Comparison of ENCODE assay signal across 8 mouse cellular contexts in the genomic region with DNA sequence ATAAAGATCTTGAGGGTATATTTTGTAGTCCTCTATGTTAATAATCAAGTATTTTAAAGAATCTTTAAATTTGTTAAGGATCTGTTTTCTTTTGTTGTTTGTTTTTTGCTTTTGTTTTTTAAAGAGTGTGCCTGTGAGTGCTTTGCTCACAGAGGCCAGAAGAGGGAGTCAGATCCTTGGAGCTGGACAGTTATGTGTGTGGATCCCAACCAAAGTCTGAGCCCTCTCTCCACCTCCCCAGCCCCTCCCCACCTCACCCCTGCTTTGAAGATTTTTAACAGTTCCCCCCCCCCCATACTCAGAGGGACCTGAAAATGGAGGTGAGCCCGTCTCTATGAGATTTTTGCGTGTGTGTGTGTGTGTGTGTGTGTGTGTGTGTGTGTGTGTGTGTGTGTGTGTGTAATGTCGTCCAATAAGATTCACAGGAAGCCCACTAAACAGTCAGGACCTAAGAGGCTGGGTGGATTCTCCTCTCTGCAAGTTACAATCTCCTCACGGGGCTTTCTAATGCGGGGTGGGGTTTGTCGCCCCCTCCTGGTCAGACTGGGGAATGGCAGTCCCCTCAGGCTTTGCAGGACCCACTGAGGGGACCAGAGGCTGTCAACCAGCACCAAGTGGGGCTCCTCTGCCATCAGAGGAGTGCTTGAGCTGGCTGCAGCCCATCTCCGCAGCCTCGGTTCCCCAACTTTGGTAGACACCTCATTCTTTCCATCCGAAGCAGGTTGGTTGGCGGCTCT. TPM values are rescaled to one million over a fixed set of nuclear protein-coding genes. Genes with fewer than 3 reads are reported as not detected.
A peak's percentile ranks its signal among the peaks of the same experiment; 100 is the strongest.
DNase-seq lines count a peak whose midpoint lies in the region; ATAC-seq and TF ChIP-seq lines count a peak whose summit lies in the region.

No protein-coding gene starts in this region.

- peak; percentile 57 for DNase-seq in ovary, postnatal 14 days (ENCODE audit: low spot score)
- DNase-seq in ovary, postnatal 10 days (ENCODE audit: low spot score), result no peak
- DNase-seq in intestine, embryonic 14.5 days (ENCODE audit: low spot score), result peak; percentile 79
- peak; percentile 48 for DNase-seq in liver, embryonic 13.5 days
- DNase-seq in retina, postnatal 7 days (ENCODE audit: low read depth, low spot score), result peak; percentile 46

- H3K4me1 ChIP-seq in bone marrow, adult 2 months (ENCODE audit: control insufficient read depth, insufficient read depth, low read length), result peaks cover 4% of the 10 kb centered on the region; the same call in 1 of the 2 replicates
- H3K4me1 ChIP-seq in intestine, embryonic 14.5 days (replicated peaks; ENCODE audit: control insufficient read depth, insufficient read depth, low read length), result peaks cover 17% of the 10 kb centered on the region; the same call in 1 of the 2 replicates
- H3K4me1 ChIP-seq in liver, embryonic 13.5 days (replicated peaks), result peaks cover 12% of the 10 kb centered on the region

- no peaks in the 10 kb centered on the region for H3K36me3 ChIP-seq in intestine, embryonic 14.5 days (ENCODE audit: control insufficient read depth, insufficient read depth, low read length)
- H3K36me3 ChIP-seq in liver, embryonic 13.5 days, result no peaks in the 10 kb centered on the region

- H3K4me2 ChIP-seq in intestine, embryonic 14.5 days (ENCODE audit: low read length), result no peak overlapping the region
- H3K4me2 ChIP-seq in liver, embryonic 13.5 days, result no peak overlapping the region

- WGBS in bone marrow, adult 2 months, result 50% methylated on average over 10 of the region's 10 CpGs
- WGBS in intestine, embryonic 14.5 days, result 35% methylated on average over 10 of the region's 10 CpGs
- WGBS in liver, embryonic 13.5 days (ENCODE audit: insufficient replicate concordance), result 32% methylated on average over 8 of the region's 10 CpGs

- TF ChIP-seq CTCF in bone marrow, adult 2 months (IDR thresholded peaks at IDR 0.05; ENCODE audit: control insufficient read depth, insufficient read depth, low read length), result peak; percentile 85

- ATAC-seq in erythroid progenitor cell, adult 5-6 weeks (replicated peaks; ENCODE audit: low FRiP score, poor library complexity, severe bottlenecking), result peak; percentile 61; the same call in 1 of the 2 replicates
- no peak for ATAC-seq in intestine, embryonic 14.5 days (replicated peaks; ENCODE audit: low FRiP score, low TSS enrichment, low read depth)
- ATAC-seq in liver, embryonic 13.5 days (ENCODE audit: low read depth), result peak; percentile 48; the same call in 1 of the 2 replicates
- ATAC-seq in inflammation-experienced regulatory T-cells, adult 6 months, result no peak

- no peak overlapping the region for H3K27ac ChIP-seq in bone marrow, adult 2 months (ENCODE audit: control insufficient read depth, insufficient read depth, low read depth, low read length, poor library complexity)
- H3K27ac ChIP-seq in intestine, embryonic 14.5 days (ENCODE audit: low read depth), result peak overlapping the region; percentile 91
- H3K27ac ChIP-seq in liver, embryonic 13.5 days, result no peak overlapping the region

- H3K9ac ChIP-seq in intestine, embryonic 14.5 days (ENCODE audit: low read length), result no peak overlapping the region
- H3K9ac ChIP-seq in liver, embryonic 13.5 days, result no peak overlapping the region

- no peak for TF ChIP-seq POLR2A in bone marrow, adult 2 months (IDR thresholded peaks at IDR 0.05; ENCODE audit: borderline replicate concordance, control insufficient read depth, low read depth, low read length)

- no peak overlapping the region for H3K4me3 ChIP-seq in bone marrow, adult 2 months (replicated peaks; ENCODE audit: control insufficient read depth, low read depth, low read length)
- no peak overlapping the region for H3K4me3 ChIP-seq in intestine, embryonic 14.5 days (ENCODE audit: low read depth, low read length)
- no peak overlapping the region for H3K4me3 ChIP-seq in liver, embryonic 13.5 days (replicated peaks)

- no peaks in the 10 kb centered on the region for H3K9me3 ChIP-seq in intestine, embryonic 14.5 days (ENCODE audit: control insufficient read depth, low read length)
- no peaks in the 10 kb centered on the region for H3K9me3 ChIP-seq in liver, embryonic 13.5 days (replicated peaks)

- H3K27me3 ChIP-seq in intestine, embryonic 14.5 days (replicated peaks; ENCODE audit: control insufficient read depth, insufficient read depth, low read length), result no peaks in the 10 kb centered on the region
- H3K27me3 ChIP-seq in liver, embryonic 13.5 days, result peaks cover 10% of the 10 kb centered on the region; the same call in 1 of the 2 replicates

RNA-seq across cellular contexts. Expression of a gene that starts 20.3 kb away (rescaled TPM):
- 27.8 and 39.1 TPM in 2 replicates for polyA plus RNA-seq in bone marrow, adult 2 months (2011; ENCODE audit: insufficient read depth, insufficient read length, low replicate concordance, missing spikeins)
- total RNA-seq in erythroid progenitor cell, adult 5-6 weeks (2015; ENCODE audit: low replicate concordance), result 18.0 and 22.7 TPM in 2 replicates
- 7.7 and 26.9 TPM in 2 replicates for total RNA-seq in erythroid progenitor cell, adult 5-6 weeks (2017; ENCODE audit: low replicate concordance)
- polyA plus RNA-seq in intestine, embryonic 14.5 days (2014; fragmentation: Nextera tagmentation; extraction: Ambion mirVana), result 72.4 and 79.7 TPM in 2 replicates
- polyA plus RNA-seq in liver, embryonic 13.5 days (2015; fragmentation: Nextera tagmentation; extraction: Ambion mirVana), result 22.3 and 23.8 TPM in 2 replicates
- polyA plus RNA-seq in inflammation-experienced regulatory T-cells, adult 6 months (2017; shearing (Covaris generic)), result 10 to 100 TPM; 13.6 to 36.2 (median 30.9) TPM

RNA-seq across cellular contexts. Expression of a gene that starts 31.7 kb away (rescaled TPM):
- polyA plus RNA-seq in bone marrow, adult 2 months (2011; ENCODE audit: insufficient read depth, insufficient read length, low replicate concordance, missing spikeins), result 7.5 and 8.1 TPM in 2 replicates
- 6.3 TPM in 1 of 2 replicates, not detected in the other for total RNA-seq in erythroid progenitor cell, adult 5-6 weeks (2015; ENCODE audit: low replicate concordance)
- total RNA-seq in erythroid progenitor cell, adult 5-6 weeks (2017; ENCODE audit: low replicate concordance), result 0.61 TPM in 1 of 2 replicates, not detected in the other
- 9.4 and 12.5 TPM in 2 replicates for polyA plus RNA-seq in intestine, embryonic 14.5 days (2014; fragmentation: Nextera tagmentation; extraction: Ambion mirVana)
- 0.79 and 1.9 TPM in 2 replicates for polyA plus RNA-seq in liver, embryonic 13.5 days (2015; fragmentation: Nextera tagmentation; extraction: Ambion mirVana)
- 1 to 10 TPM; 1.5 to 7.5 (median 7.1) TPM for polyA plus RNA-seq in inflammation-experienced regulatory T-cells, adult 6 months (2017; shearing (Covaris generic))

RNA-seq across cellular contexts. Expression of a gene that starts 44.1 kb away (rescaled TPM):
- polyA plus RNA-seq in bone marrow, adult 2 months (2011; ENCODE audit: insufficient read depth, insufficient read length, low replicate concordance, missing spikeins), result not detected in 2 replicates
- not detected in 2 replicates for total RNA-seq in erythroid progenitor cell, adult 5-6 weeks (2015; ENCODE audit: low replicate concordance)
- total RNA-seq in erythroid progenitor cell, adult 5-6 weeks (2017; ENCODE audit: low replicate concordance), result not detected in 2 replicates
- polyA plus RNA-seq in intestine, embryonic 14.5 days (2014; fragmentation: Nextera tagmentation; extraction: Ambion mirVana), result not detected in 2 replicates
- not detected in 2 replicates for polyA plus RNA-seq in liver, embryonic 13.5 days (2015; fragmentation: Nextera tagmentation; extraction: Ambion mirVana)
- not detected for polyA plus RNA-seq in inflammation-experienced regulatory T-cells, adult 6 months (2017; shearing (Covaris generic))

RNA-seq across cellular contexts. Expression of a gene that starts 44.6 kb away (rescaled TPM):
- polyA plus RNA-seq in bone marrow, adult 2 months (2011; ENCODE audit: insufficient read depth, insufficient read length, low replicate concordance, missing spikeins), result 2.8 TPM in 1 of 2 replicates, not detected in the other
- not detected in 2 replicates for total RNA-seq in erythroid progenitor cell, adult 5-6 weeks (2015; ENCODE audit: low replicate concordance)
- total RNA-seq in erythroid progenitor cell, adult 5-6 weeks (2017; ENCODE audit: low replicate concordance), result not detected in 2 replicates
- 79.5 and 85.7 TPM in 2 replicates for polyA plus RNA-seq in intestine, embryonic 14.5 days (2014; fragmentation: Nextera tagmentation; extraction: Ambion mirVana)
- 1.2 and 1.9 TPM in 2 replicates for polyA plus RNA-seq in liver, embryonic 13.5 days (2015; fragmentation: Nextera tagmentation; extraction: Ambion mirVana)
- not detected for polyA plus RNA-seq in inflammation-experienced regulatory T-cells, adult 6 months (2017; shearing (Covaris generic))

RNA-seq across cellular contexts. Expression of a gene that starts 55.6 kb away (rescaled TPM):
- not detected in 2 replicates for polyA plus RNA-seq in bone marrow, adult 2 months (2011; ENCODE audit: insufficient read depth, insufficient read length, low replicate concordance, missing spikeins)
- total RNA-seq in erythroid progenitor cell, adult 5-6 weeks (2015; ENCODE audit: low replicate concordance), result not detected in 2 replicates
- total RNA-seq in erythroid progenitor cell, adult 5-6 weeks (2017; ENCODE audit: low replicate concordance), result not detected in 2 replicates
- not detected in 2 replicates for polyA plus RNA-seq in intestine, embryonic 14.5 days (2014; fragmentation: Nextera tagmentation; extraction: Ambion mirVana)
- polyA plus RNA-seq in liver, embryonic 13.5 days (2015; fragmentation: Nextera tagmentation; extraction: Ambion mirVana), result not detected in 2 replicates
- polyA plus RNA-seq in inflammation-experienced regulatory T-cells, adult 6 months (2017; shearing (Covaris generic)), result not detected

Comparison
In these comparisons a context has a peak if more than half of its experiments do, and no peak if none do; other contexts are left out.
1. ATAC-seq: peak in erythroid progenitor cell, adult 5-6 weeks (single experiment) and liver, embryonic 13.5 days (single experiment); none in intestine, embryonic 14.5 days (single experiment) and inflammation-experienced regulatory T-cells, adult 6 months (single experiment).